Mouse (Mus musculus): ENCODE measurements around the gene Gm3043.

Gm3043 gene

GRCm38 (mm10) chr14:3688483-3688882 lies at the start of gene Gm3043:
Gene Gm3043, plus strand, starts transcription at chr14:3688783.
- no CpG with 5 or more reads among the region's 3 CpGs for WGBS

DNA sequence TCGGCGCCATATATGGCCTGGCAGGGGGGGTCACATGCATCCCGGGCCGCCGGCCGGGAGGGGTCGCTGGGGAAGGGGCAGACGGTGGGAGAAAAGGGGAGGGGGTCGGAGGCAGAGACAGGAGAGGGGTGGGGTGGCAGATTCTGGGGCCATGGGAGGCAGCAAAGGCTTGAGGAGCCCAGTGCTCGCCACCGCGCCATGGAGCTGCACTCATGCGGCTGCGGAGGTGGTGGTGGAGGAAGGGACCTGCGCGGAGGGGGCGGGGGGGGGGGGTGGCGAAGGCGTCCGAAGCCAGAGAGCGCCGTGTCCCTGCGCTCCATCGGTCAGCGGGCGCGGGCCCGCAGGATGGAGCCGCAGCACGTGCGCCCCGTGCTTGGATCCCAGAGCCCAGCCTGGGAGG lies 36.9 kb upstream of the Gm3043 start, which contains the start of gene Gm3020:
Gene Gm3020 (plus strand): TSS at position 301 of the 400 bp plus-strand sequence.
- no CpG with 5 or more reads among the region's 32 CpGs for WGBS
